Mouse (Mus musculus) testis, adult 2 months (tissue): Measurements from ENCODE around the gene Rtn2.

Source experiments
- CTCF ChIP-seq: fragments of 200-500 bp; IDR thresholded peaks from 2 replicates; pipeline ENCODE4 v1.5.1; 2012; ENCODE audit warnings: low read depth, mild to moderate bottlenecking, inconsistent platforms, low read length, moderate library complexity; ENCODE audit not compliant: control insufficient read depth, insufficient read depth, insufficient replicate concordance
- POLR2A ChIP-seq: fragments of 200-500 bp; IDR thresholded peaks from 2 replicates; pipeline ENCODE4 v1.6.1; 2012; ENCODE audit warnings: low read depth, mild to moderate bottlenecking, inconsistent platforms, low read length, moderate library complexity; ENCODE audit not compliant: control insufficient read depth

- TF ChIP-seq POLR2A: no peak
- TF ChIP-seq CTCF: no peak
These were observed at the start of gene Rtn2 for GRCm38 (mm10) chr7:19282385-19282784.
